Comparison of ENCODE assay signal across 23 mouse cellular contexts in the genomic region with DNA sequence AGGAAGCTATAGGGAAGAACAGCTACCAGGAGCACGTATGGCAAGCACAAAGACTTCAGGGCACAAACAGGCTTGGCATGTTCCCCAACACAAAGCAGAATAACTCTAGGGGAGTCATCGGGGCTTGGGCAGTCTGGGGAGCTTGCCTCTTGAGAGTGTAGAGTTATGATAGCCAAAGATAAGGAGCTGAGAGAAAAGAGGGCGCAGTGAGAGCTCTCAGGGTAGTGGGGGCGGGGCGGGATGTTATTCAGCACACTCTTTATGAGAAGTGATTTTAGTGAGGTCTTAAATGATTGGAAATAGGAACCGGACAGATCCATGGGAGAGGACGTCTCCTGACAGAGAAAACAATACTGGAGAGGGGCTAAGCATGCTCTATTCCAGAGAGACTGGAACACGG.
DNase-seq lines count a peak whose midpoint lies in the region; ATAC-seq and TF ChIP-seq lines count a peak whose summit lies in the region.
"Had no signal": no experiment of that assay in that cellular context is flagged by ENCODE, and none has a peak within 500 bp of the region (broad histone marks: within the 10 kb centered on the region; RNA-seq: fewer than 3 reads in every experiment).

No protein-coding gene starts in this region.

- no peak for DNase-seq in lung, postnatal 36 days
- peak; percentile 73 for DNase-seq in liver
- DNase-seq in liver, postnatal 0 days, result no peak
- DNase-seq in frontal cortex, postnatal 25 days (ENCODE audit: low spot score in 2 of 2), result no peak
- DNase-seq in limb, embryonic 10.5 days (ENCODE audit: low spot score), result no peak
- DNase-seq: adrenal gland, postnatal 36 days; cerebellum, adult 9-10 months; kidney, adult 18-20 months; layer of hippocampus, postnatal 36 days; right cerebral cortex, postnatal 25 days; thymus, postnatal 36 days had no signal

- no peak for TF ChIP-seq CTCF in liver, postnatal 0 days (IDR thresholded peaks at IDR 0.05; ENCODE audit: low read depth)

- no peak for TF ChIP-seq EP300 in liver, postnatal 0 days (IDR thresholded peaks at IDR 0.05; ENCODE audit: low read depth)

- H3K9ac ChIP-seq in lung, embryonic 16.5 days (ENCODE audit: low read length), result no peak overlapping the region
- no peak overlapping the region for H3K9ac ChIP-seq in liver, postnatal 0 days (replicated peaks)
- H3K9ac ChIP-seq: forebrain, embryonic 15.5 days; hindbrain, embryonic 12.5 days; limb, embryonic 15.5 days; midbrain, embryonic 15.5 days; neural tube, embryonic 15.5 days had no signal

- H3K36me3 ChIP-seq in erythroblast, embryonic 14.5 days (ENCODE audit: control insufficient read depth), result no peaks in the 10 kb centered on the region
- H3K36me3 ChIP-seq in lung, embryonic 16.5 days (ENCODE audit: control insufficient read depth, insufficient read depth, low read length), result no peaks in the 10 kb centered on the region
- H3K36me3 ChIP-seq in liver, postnatal 0 days (replicated peaks; ENCODE audit: insufficient read depth, low read length), result no peaks in the 10 kb centered on the region
- H3K36me3 ChIP-seq in limb, embryonic 10.5 days, result no peaks in the 10 kb centered on the region
- H3K36me3 ChIP-seq: forebrain, embryonic 15.5 days; hindbrain, embryonic 12.5 days; limb, embryonic 15.5 days; midbrain, embryonic 15.5 days; neural tube, embryonic 15.5 days had no signal

- H3K4me2 ChIP-seq in lung, embryonic 16.5 days (ENCODE audit: low read depth, low read length), result no peak overlapping the region
- H3K4me2 ChIP-seq in liver, postnatal 0 days (ENCODE audit: low read depth, low read length), result 0 out of 2 replicates have a peak overlapping the region, but pooled peaks have one; percentile 4
- H3K4me2 ChIP-seq: forebrain, embryonic 15.5 days; hindbrain, embryonic 12.5 days; limb, embryonic 15.5 days; midbrain, embryonic 15.5 days; neural tube, embryonic 15.5 days had no signal

- peaks cover 43% of the 10 kb centered on the region for H3K4me1 ChIP-seq in erythroblast, embryonic 14.5 days (ENCODE audit: control insufficient read depth)
- peaks cover 3% of the 10 kb centered on the region; the same call in 1 of the 2 replicates for H3K4me1 ChIP-seq in lung, embryonic 16.5 days (replicated peaks; ENCODE audit: control insufficient read depth, insufficient read depth, low read length)
- peaks cover 2% of the 10 kb centered on the region; the same call in 1 of the 2 replicates for H3K4me1 ChIP-seq in liver, postnatal 0 days (ENCODE audit: insufficient read depth)
- no peaks in the 10 kb centered on the region for H3K4me1 ChIP-seq in limb, embryonic 10.5 days
- H3K4me1 ChIP-seq: limb, embryonic 15.5 days; midbrain, embryonic 15.5 days; neural tube, embryonic 15.5 days had no signal

- no peak; the same call in 1 of the 2 replicates for ATAC-seq in erythroblast, adult 5-6 weeks (replicated peaks; ENCODE audit: low FRiP score, poor library complexity, severe bottlenecking)
- peak; percentile 57; the same call in 1 of the 2 replicates for ATAC-seq in lung, embryonic 16.5 days (ENCODE audit: low read depth)
- peak; percentile 70 for ATAC-seq in liver, postnatal 0 days
- ATAC-seq: CD4-positive, CD25-positive, alpha-beta regulatory T cell, adult 4 months; forebrain, embryonic 15.5 days; midbrain, embryonic 15.5 days had no signal

- no peak overlapping the region for H3K27ac ChIP-seq in lung, embryonic 16.5 days (ENCODE audit: low read length)
- no peak overlapping the region for H3K27ac ChIP-seq in liver, postnatal 0 days (ENCODE audit: low read depth)
- no peak overlapping the region for H3K27ac ChIP-seq in limb, embryonic 10.5 days
- H3K27ac ChIP-seq: forebrain, embryonic 15.5 days; hindbrain, embryonic 12.5 days; kidney, postnatal 0 days; layer of hippocampus, adult 2 months; limb, embryonic 15.5 days; macrophage; midbrain, embryonic 15.5 days; neural tube, embryonic 15.5 days had no signal

- no peaks in the 10 kb centered on the region for H3K9me3 ChIP-seq in erythroblast, embryonic 14.5 days (ENCODE audit: control insufficient read depth, low read length)
- no peaks in the 10 kb centered on the region for H3K9me3 ChIP-seq in lung, embryonic 16.5 days (ENCODE audit: control insufficient read depth, low read length)
- H3K9me3 ChIP-seq in liver, postnatal 0 days (ENCODE audit: low read length), result no peaks in the 10 kb centered on the region
- H3K9me3 ChIP-seq in limb, embryonic 10.5 days (replicated peaks), result no peaks in the 10 kb centered on the region
- H3K9me3 ChIP-seq: forebrain, embryonic 15.5 days; hindbrain, embryonic 12.5 days; limb, embryonic 15.5 days; midbrain, embryonic 15.5 days; neural tube, embryonic 15.5 days had no signal

- WGBS in lung, embryonic 16.5 days, result 43% methylated on average over 8 of the region's 8 CpGs
- 52% methylated on average over 8 of the region's 8 CpGs for WGBS in liver, postnatal 0 days (ENCODE audit: insufficient replicate concordance)
- 82% methylated on average over 8 of the region's 8 CpGs for WGBS in limb, embryonic 10.5 days

- H3K27me3 ChIP-seq in erythroblast, embryonic 14.5 days (ENCODE audit: control insufficient read depth), result no peaks in the 10 kb centered on the region
- no peaks in the 10 kb centered on the region for H3K27me3 ChIP-seq in lung, embryonic 16.5 days (ENCODE audit: control insufficient read depth, insufficient read depth, low read depth, low read length)
- H3K27me3 ChIP-seq in liver, postnatal 0 days (ENCODE audit: insufficient read depth, low read length), result no peaks in the 10 kb centered on the region
- H3K27me3 ChIP-seq in limb, embryonic 10.5 days (ENCODE audit: low read depth, poor library complexity, severe bottlenecking), result peaks cover 13% of the 10 kb centered on the region; the same call in 1 of the 2 replicates
- H3K27me3 ChIP-seq: forebrain, embryonic 15.5 days; limb, embryonic 15.5 days; midbrain, embryonic 15.5 days; neural tube, embryonic 15.5 days had no signal

- H3K4me3 ChIP-seq in erythroblast, embryonic 14.5 days (replicated peaks), result peak overlapping the region; percentile 38
- no peak overlapping the region for H3K4me3 ChIP-seq in lung, embryonic 16.5 days (ENCODE audit: low read length)
- H3K4me3 ChIP-seq in liver, postnatal 0 days (ENCODE audit: low read depth, low read length), result no peak overlapping the region
- no peak overlapping the region for H3K4me3 ChIP-seq in limb, embryonic 10.5 days
- H3K4me3 ChIP-seq: forebrain, embryonic 15.5 days; hindbrain, embryonic 12.5 days; layer of hippocampus, adult 2 months; limb, embryonic 15.5 days; midbrain, embryonic 15.5 days; neural tube, embryonic 15.5 days had no signal
